In the genomic region with DNA sequence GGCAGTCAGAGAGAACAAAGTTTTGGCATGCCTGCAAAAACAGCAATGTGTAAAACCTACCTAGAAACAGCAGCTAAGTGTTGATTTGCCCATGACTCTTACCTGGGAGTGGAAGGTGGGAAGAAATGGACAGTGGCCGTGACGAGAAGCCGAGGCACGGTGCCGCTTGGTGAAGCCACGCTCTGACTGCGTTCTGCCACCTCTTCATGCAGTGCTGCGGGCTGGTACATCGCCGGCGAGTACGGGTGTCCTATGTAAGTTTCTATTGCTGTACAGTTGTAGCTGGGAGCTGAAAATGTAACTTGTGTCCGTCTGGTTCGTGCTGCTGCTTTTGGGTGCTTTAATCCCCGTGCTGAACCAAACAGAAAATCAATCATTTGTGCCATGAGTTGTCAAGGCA, we compare ENCODE assay signal across 10 mouse cellular contexts.
DNase-seq lines count a peak whose midpoint lies in the region; ATAC-seq and TF ChIP-seq lines count a peak whose summit lies in the region.
"Had no signal": no experiment of that assay in that cellular context is flagged by ENCODE, and none has a peak within 500 bp of the region (broad histone marks: within the 10 kb centered on the region; RNA-seq: fewer than 3 reads in every experiment).

No protein-coding gene starts in this region.

- peak; percentile 21 to 31 for DNase-seq in layer of hippocampus, postnatal 10 days (ENCODE audit: low spot score in 2 of 2)
- DNase-seq in layer of hippocampus, adult 9-11 months, result no peak
- DNase-seq in left cerebral cortex, postnatal 36 days (ENCODE audit: low spot score in 2 of 2), result peak; percentile 47 to 60
- peak; percentile 38 to 39 for DNase-seq in right cerebral cortex, postnatal 10 days (ENCODE audit: low spot score in 2 of 2)
- DNase-seq in heart, postnatal 4 days, result no peak
- no peak for DNase-seq in lung, postnatal 36 days

- intact Hi-C loops in left cerebral cortex, postnatal 36 days (cut with DNase I), result no loop called here

- TF ChIP-seq CTCF in cortical plate, adult 2 months (IDR thresholded peaks at IDR 0.05; ENCODE audit: extremely low read depth, insufficient read depth, low read length), result no peak

- peak; percentile 22; the same call in 1 of the 2 replicates for TF ChIP-seq POLR2A in cortical plate, adult 2 months (IDR thresholded peaks at IDR 0.05; ENCODE audit: extremely low read depth, insufficient read depth, low read length)

- H3K27ac ChIP-seq in cortical plate, adult 2 months (ENCODE audit: insufficient read depth, low read length), result peak overlapping the region; percentile 27
- H3K27ac ChIP-seq: forebrain, embryonic 10.5 days; kidney, postnatal 0 days had no signal

- H3K4me1 ChIP-seq in cortical plate, adult 2 months (ENCODE audit: control insufficient read depth, insufficient read depth, low read length), result peaks cover 1% of the 10 kb centered on the region; the same call in 1 of the 2 replicates

- ATAC-seq in monocyte, adult 5-6 weeks (replicated peaks; ENCODE audit: insufficient number of reproducible peaks, low FRiP score, low TSS enrichment, poor library complexity, severe bottlenecking), result no peak

- peak overlapping the region; percentile 83 for H3K4me3 ChIP-seq in cortical plate, adult 2 months (ENCODE audit: insufficient read depth, low read length)
- H3K4me3 ChIP-seq: forebrain, embryonic 10.5 days had no signal

Comparison
In these comparisons a context has a peak if more than half of its experiments do, and no peak if none do; other contexts are left out.
1. DNase-seq: peak in layer of hippocampus, postnatal 10 days (2 of 2), left cerebral cortex, postnatal 36 days (2 of 2) and right cerebral cortex, postnatal 10 days (2 of 2); none in layer of hippocampus, adult 9-11 months (single experiment), heart, postnatal 4 days (single experiment) and lung, postnatal 36 days (single experiment).